Mouse (Mus musculus) CH12.LX (cell line): ENCODE data around the gene Vav2. TPM values are rescaled to one million over a fixed set of nuclear protein-coding genes. Genes with fewer than 3 reads are reported as not detected.
A peak's percentile ranks its signal among the peaks of the same experiment; 100 is the strongest.

Source experiments
- DNase-seq: peaks from one replicate; pipeline ENCODE4 v3.0.0-alpha.2; 2013; ENCODE audit errors: extremely low read depth
- H3K27ac ChIP-seq: 2 replicates; pipeline ENCODE4 v1.5.1; 2012; ENCODE audit warnings: low read depth, mild to moderate bottlenecking, control low read depth, moderate library complexity; ENCODE audit not compliant: insufficient read depth
- H3K27me3 ChIP-seq: replicated peaks from 2 replicates; pipeline ENCODE3; 2012; ENCODE audit warnings: inconsistent platforms
- H3K36me3 ChIP-seq, 2 experiments: replicated peaks in 1 of 2; 2 replicates each; pipeline versions ENCODE3 to v1.6.1; 2012; ENCODE audit warnings: inconsistent platforms in 1 of 2, low read length in 1 of 2, mild to moderate bottlenecking in 1 of 2, mixed read lengths in 1 of 2, moderate library complexity in 1 of 2; ENCODE audit not compliant: control insufficient read depth in 1 of 2, insufficient read depth in 1 of 2
- H3K4me1 ChIP-seq, 2 experiments: 2 replicates each; pipeline ENCODE4 v1.6.1; 2012; ENCODE audit warnings: inconsistent platforms in 1 of 2, moderate library complexity in 1 of 2; ENCODE audit not compliant: insufficient read depth in 2 of 2, control insufficient read depth in 1 of 2
- H3K4me2 ChIP-seq: 2 replicates; pipeline ENCODE4 v1.6.1; 2012; ENCODE audit warnings: low read depth, mild to moderate bottlenecking, control low read depth; ENCODE audit not compliant: poor library complexity, insufficient read depth, severe bottlenecking
- H3K4me3 ChIP-seq, 3 experiments: fragments of 150-350 bp in 1 of 3; sonication (generic) in 1 of 3; replicated peaks in 1 of 3; 2 replicates each; pipeline versions ENCODE3 to v1.5.1; 2011 to 2012; ENCODE audit warnings: low read depth in 2 of 3, low read length in 2 of 3, mild to moderate bottlenecking in 2 of 3, moderate library complexity in 2 of 3, control low read depth in 1 of 3, improper control_type of control experiment in 1 of 3, inconsistent platforms in 1 of 3, mixed read lengths in 1 of 3; ENCODE audit not compliant: poor library complexity in 1 of 3
- H3K79me2 ChIP-seq: replicated peaks from 2 replicates; pipeline ENCODE4 v1.6.1; 2012; ENCODE audit warnings: mild to moderate bottlenecking, moderate library complexity; ENCODE audit not compliant: control insufficient read depth, poor library complexity, insufficient read depth, severe bottlenecking; ENCODE audit errors: extremely low read depth
- H3K9ac ChIP-seq: 2 replicates; pipeline ENCODE4 v1.6.1; 2012; ENCODE audit warnings: low read depth, mild to moderate bottlenecking, control low read depth, moderate library complexity; ENCODE audit not compliant: insufficient read depth
- H3K9me3 ChIP-seq: replicated peaks from 2 replicates; pipeline ENCODE3; 2012; ENCODE audit warnings: low read length, inconsistent platforms, mixed read lengths
- CHD1 ChIP-seq: IDR thresholded peaks from 2 replicates; pipeline ENCODE4 v1.6.1; 2012; ENCODE audit warnings: low read depth, low read length, improper control_type of control experiment, inconsistent platforms
- E2F4 ChIP-seq: IDR thresholded peaks from 2 replicates; pipeline ENCODE4 v1.6.1; 2011; ENCODE audit warnings: low read depth, low read length, improper control_type of control experiment; ENCODE audit not compliant: insufficient replicate concordance
- ETS1 ChIP-seq: conservative IDR thresholded peaks from 2 replicates; pipeline ENCODE4 v1.6.1; 2012; ENCODE audit warnings: low read depth, mild to moderate bottlenecking, inconsistent platforms, low read length, improper control_type of control experiment, moderate library complexity
- GABPA ChIP-seq: IDR thresholded peaks from 2 replicates; pipeline ENCODE4 v1.6.1; 2012; ENCODE audit warnings: low read depth, low read length, improper control_type of control experiment, inconsistent platforms; ENCODE audit not compliant: insufficient replicate concordance
- HCFC1 ChIP-seq: IDR thresholded peaks from 2 replicates; pipeline ENCODE4 v1.6.1; 2012; ENCODE audit warnings: low read depth, mild to moderate bottlenecking, inconsistent platforms, low read length, improper control_type of control experiment
- IRF4 ChIP-seq: IDR thresholded peaks from 2 replicates; pipeline ENCODE4 v1.6.1; 2014; ENCODE audit warnings: low read depth, mild to moderate bottlenecking, inconsistent platforms, low read length, improper control_type of control experiment
- KAT2A ChIP-seq: IDR thresholded peaks from 2 replicates; pipeline ENCODE4 v1.6.1; 2012; ENCODE audit warnings: low read length, improper control_type of control experiment, inconsistent platforms; ENCODE audit not compliant: insufficient replicate concordance
- MAX ChIP-seq: IDR thresholded peaks from 2 replicates; pipeline ENCODE4 v1.6.1; 2011; ENCODE audit warnings: low read length, improper control_type of control experiment
- MAZ ChIP-seq: IDR thresholded peaks from 2 replicates; pipeline ENCODE4 v1.6.1; 2012; ENCODE audit warnings: low read depth, mild to moderate bottlenecking, inconsistent platforms, low read length, improper control_type of control experiment, moderate library complexity
- MEF2A ChIP-seq: IDR thresholded peaks from 2 replicates; pipeline ENCODE4 v1.6.1; 2014; ENCODE audit warnings: low read depth, mild to moderate bottlenecking, inconsistent platforms, low read length, improper control_type of control experiment, borderline replicate concordance
- NELFE ChIP-seq: IDR thresholded peaks from 2 replicates; pipeline ENCODE4 v1.6.1; 2011; ENCODE audit warnings: low read depth, low read length, improper control_type of control experiment
- NRF1 ChIP-seq: IDR thresholded peaks from 2 replicates; pipeline ENCODE4 v1.6.1; 2014; ENCODE audit warnings: low read depth, mild to moderate bottlenecking, inconsistent platforms, low read length, improper control_type of control experiment, moderate library complexity
- POLR2A ChIP-seq: IDR thresholded peaks from 2 replicates; pipeline ENCODE4 v1.6.1; 2011; ENCODE audit warnings: low read depth, mild to moderate bottlenecking, improper control_type of control experiment, low read length
- POLR2AphosphoS2 ChIP-seq: IDR thresholded peaks from 2 replicates; pipeline ENCODE4 v1.6.1; 2011; ENCODE audit warnings: low read depth, low read length, improper control_type of control experiment
- SIN3A ChIP-seq: IDR thresholded peaks from 2 replicates; pipeline ENCODE4 v1.6.1; 2012; ENCODE audit warnings: low read length, improper control_type of control experiment, inconsistent platforms
- TCF12 ChIP-seq: IDR thresholded peaks from 2 replicates; pipeline ENCODE4 v1.6.1; 2014; ENCODE audit warnings: low read depth, mild to moderate bottlenecking, inconsistent platforms, low read length, improper control_type of control experiment
- USF1 ChIP-seq: IDR thresholded peaks from 2 replicates; pipeline ENCODE4 v1.6.1; 2014; ENCODE audit warnings: low read depth, mild to moderate bottlenecking, inconsistent platforms, low read length, improper control_type of control experiment
- ZKSCAN1 ChIP-seq: IDR thresholded peaks from 2 replicates; pipeline ENCODE4 v1.6.1; 2012; ENCODE audit warnings: low read depth, inconsistent platforms, low read length, improper control_type of control experiment, borderline replicate concordance
- ZMIZ1 ChIP-seq: IDR thresholded peaks from 2 replicates; pipeline ENCODE4 v1.6.1; 2012; ENCODE audit warnings: low read depth, mild to moderate bottlenecking, inconsistent platforms, low read length, improper control_type of control experiment
- dilution Hi-C: fragments of 300-500 bp; cut with MboI; formaldehyde crosslinking; loops from 2 replicates; pipeline ENCODE4 v1.14.3; 2020; ENCODE audit warnings: low sequenced_read_pairs; ENCODE audit not compliant: extremely low pct_unique_long_range_greater_than_20kb, extremely low pct_ligation_motif_present
- in situ Hi-C: fragments of 300-500 bp; cut with MboI; formaldehyde crosslinking; loops from 3 replicates; pipeline ENCODE4 v1.14.3; 2019; ENCODE audit warnings: low sequenced_read_pairs, low pct_ligation_motif_present, low pct_unique_long_range_greater_than_20kb, mixed read lengths
- polyA plus RNA-seq: library from polyadenylated mRNA; unstranded; fragments of >175 nt; gene quantifications from 2 replicates; pipeline ENCODE4 v1.2.1, GENCODE M21; 2012; ENCODE audit warnings: low read depth; ENCODE audit not compliant: insufficient read length
- total RNA-seq, 2 experiments: library from RNA; depleted of rRNA; stranded (reverse); fragments of 300-350 nt in 1 of 2; fragments of >200 nt in 1 of 2; gene quantifications; 2 replicates each; pipeline ENCODE4 v1.2.3; 2012 to 2014

Vav2 gene
- total and polyA plus RNA-seq, 3 experiments, result 31.5 to 46.8 (median 46.6) TPM

DNA sequence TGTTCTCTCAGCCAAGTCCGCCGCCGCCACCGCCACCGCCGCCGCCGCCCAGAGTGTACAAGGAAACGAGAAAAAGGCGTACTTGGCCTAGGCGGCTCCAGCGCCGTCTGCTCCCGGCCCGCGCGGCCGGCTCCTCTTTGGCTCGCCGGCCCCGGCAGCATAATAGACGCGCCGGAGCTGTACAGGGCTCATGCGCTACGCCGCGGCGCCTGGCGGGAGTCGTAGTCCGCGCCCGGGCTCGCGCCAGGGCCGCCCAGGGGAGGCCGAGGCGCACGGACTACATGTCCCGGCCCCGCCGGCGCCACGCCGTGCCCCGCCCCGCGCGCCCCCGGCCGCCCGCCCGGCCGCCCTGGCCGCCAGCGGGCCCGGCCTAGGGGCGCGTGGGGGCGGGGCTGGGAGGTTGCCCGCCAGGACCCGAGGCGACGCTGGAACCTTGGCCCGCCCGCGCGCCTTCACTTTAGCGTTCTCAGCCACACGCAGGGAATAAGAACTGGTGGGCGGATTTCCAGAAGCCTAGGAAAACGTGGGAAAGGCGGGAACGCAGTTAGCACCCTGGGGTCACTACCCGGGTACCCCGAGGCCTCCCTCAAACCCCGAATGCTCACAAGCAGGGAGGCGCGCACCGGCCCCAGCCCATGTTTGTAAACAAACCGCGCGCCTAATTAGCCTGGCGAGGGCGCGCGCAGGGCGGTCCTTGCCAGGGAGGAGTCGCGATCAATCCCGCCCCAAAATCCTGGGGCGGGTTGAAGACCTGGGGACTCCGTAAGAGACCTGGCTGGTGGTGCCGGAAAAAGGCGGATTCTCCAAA lies 48.9 kb upstream of the Vav2 start:
- DNase-seq, result peak; percentile 77
- H3K9ac ChIP-seq, result peak overlapping the region; percentile 92
- in situ Hi-C loops (no loop called here), dilution Hi-C loops (no loop called here)
- H3K79me2 ChIP-seq, result no peaks in the 10 kb centered on the region; the same call in 1 of the 2 replicates
- TF ChIP-seq IRF4, result peak; percentile 22; the same call in 1 of the 2 replicates
- TF ChIP-seq ZKSCAN1, result no peak
- TF ChIP-seq KAT2A, result peak; percentile 76; the same call in 1 of the 2 replicates
- TF ChIP-seq GABPA, result peak; percentile 23; the same call in 1 of the 2 replicates
- peak; percentile 83 for TF ChIP-seq NELFE
- no peak for TF ChIP-seq MEF2A
- peak; percentile 59; the same call in 1 of the 2 replicates for TF ChIP-seq SIN3A
- TF ChIP-seq E2F4, result no peak
- TF ChIP-seq HCFC1, result peak; percentile 86
- TF ChIP-seq ZMIZ1, result peak; percentile 56; the same call in 1 of the 2 replicates
- no peak for TF ChIP-seq POLR2AphosphoS2
- peak; percentile 89 for TF ChIP-seq POLR2A
- no peak for TF ChIP-seq ETS1
- TF ChIP-seq USF1, result no peak
- TF ChIP-seq TCF12, result peak; percentile 58; the same call in 1 of the 2 replicates
- TF ChIP-seq NRF1, result peak; percentile 79
- no peak for TF ChIP-seq CHD1
- no peak for TF ChIP-seq MAZ
- no peak for TF ChIP-seq MAX
- H3K36me3 ChIP-seq, result peaks cover 0 to 15% of the 10 kb centered on the region in 2 experiments
- H3K9me3 ChIP-seq, result no peaks in the 10 kb centered on the region
- H3K27ac ChIP-seq, result no peak overlapping the region; the same call in 1 of the 2 replicates
- peak overlapping the region; percentile 95 for H3K4me2 ChIP-seq
- peak overlapping the region; percentile 66 to 91 (median 72) for H3K4me3 ChIP-seq
- H3K4me1 ChIP-seq, result peaks cover 11 to 52% of the 10 kb centered on the region in 2 experiments
- H3K27me3 ChIP-seq, result no peaks in the 10 kb centered on the region
